Mouse (Mus musculus) kidney, postnatal 25 days (tissue): ENCODE measurements around the gene Olfr1239.

Source experiments
- DNase-seq, 2 experiments: peaks; one replicate each; pipeline ENCODE4 v3.0.0; 2021; ENCODE audit warnings: mixed read lengths in 2 of 2

Olfr1239 gene

GRCm38 (mm10) chr2:89420307-89420706, at the start of gene Olfr1239:
TSS of gene Olfr1239 (minus strand) at chr2:89420407.
- no peak for DNase-seq

GRCm38 (mm10) chr2:89442900-89443299, 22.7 kb upstream of the Olfr1239 start, which contains the start of gene Olfr1240:
TSS of gene Olfr1240 (minus strand) at chr2:89443000.
- DNase-seq, result no peak

GRCm38 (mm10) chr2:89414557-89414956, 5.7 kb downstream of the Olfr1239 start:
- no peak for DNase-seq

DNA sequence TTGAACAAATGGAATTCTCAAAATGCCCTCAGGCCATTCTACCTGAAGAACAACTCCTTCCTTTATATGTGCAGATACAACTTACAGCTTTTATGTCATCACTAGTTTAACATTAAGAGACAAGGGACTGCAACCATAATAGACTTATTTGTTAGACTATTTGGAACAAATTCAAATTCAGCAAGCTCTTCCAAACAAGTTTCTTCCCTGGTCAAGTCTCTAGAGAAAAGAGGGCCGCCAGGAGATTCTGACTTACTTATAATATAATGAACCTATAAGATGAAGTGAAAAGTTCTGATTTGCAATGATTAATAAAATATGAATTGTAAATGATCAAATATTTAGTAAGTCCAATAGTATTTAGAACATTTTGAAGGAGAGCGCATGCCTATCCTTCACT, 10.6 kb downstream of the Olfr1239 start, which contains the start of gene Olfr1238:
Gene Olfr1238 (minus strand): TSS at position 101 of the 400 bp plus-strand sequence.
- no peak for DNase-seq

- no peak for DNase-seq
Observed at GRCm38 (mm10) chr2:89400882-89401281, 19.3 kb downstream of the Olfr1239 start.
